Mouse (Mus musculus) layer of hippocampus, postnatal 10 days (tissue): ENCODE results near the gene Mrfap1. TPM values are rescaled to one million over a fixed set of nuclear protein-coding genes. Genes with fewer than 3 reads are reported as not detected.

ENCODE experiments used
- DNase-seq, 2 experiments: peaks; one replicate each; pipeline ENCODE4 v3.0.0; 2021; ENCODE audit warnings: low spot score in 2 of 2
- long read RNA-seq: library from polyadenylated mRNA; stranded (forward); transcript quantifications from one replicate; pipeline ENCODE4 v2.0.0, GENCODE M21; 2023
- total RNA-seq, 2 experiments: library from RNA; stranded (reverse); gene quantifications; 2 replicates each; pipeline ENCODE4 v1.2.3; 2021

The Mrfap1 gene
- 100 to 1,000 TPM; 520 to 537 TPM for total RNA-seq
- long read RNA-seq, transcript Mrfap1-201 (2 exons, 1,648 nt) = major isoform, 517 of 527 reads
- long read RNA-seq, partial matches to known transcripts = 0 of 527 reads
- long read RNA-seq, other reads (novel, unspliced or antisense) = 10 of 527 reads

GRCm38 (mm10) chr5:36796296-36797014 is at the start of gene Mrfap1:
Gene Mrfap1, minus strand, starts transcription at chr5:36796772.
- DNase-seq = peak; percentile 93 to 96

GRCm38 (mm10) chr5:36844490-36844889 is 47.9 kb upstream of the Mrfap1 start:
- DNase-seq = no peak

DNA sequence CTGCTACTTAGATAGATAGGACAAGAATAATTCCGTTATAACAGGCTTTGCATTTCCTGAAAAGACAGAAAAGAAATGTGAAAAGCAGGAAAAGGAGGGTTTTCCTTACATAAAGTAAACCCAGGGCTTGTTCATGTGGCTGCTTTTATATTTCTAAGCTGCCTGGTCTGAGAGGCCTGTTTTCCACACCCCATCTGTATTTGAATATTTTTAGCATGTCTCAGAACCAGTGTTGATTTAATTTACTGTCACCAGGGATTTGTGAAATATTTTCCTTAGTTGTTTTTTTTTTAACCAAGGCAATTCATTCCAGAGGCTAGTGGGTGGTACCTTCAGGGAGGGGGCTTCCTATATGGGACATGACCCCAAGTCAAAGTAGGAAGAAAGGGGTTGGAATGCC is 45.1 kb upstream of the Mrfap1 start:
- DNase-seq = no peak

- DNase-seq = no peak
Measured at GRCm38 (mm10) chr5:36840092-36840491, 43.5 kb upstream of the Mrfap1 start.

DNA sequence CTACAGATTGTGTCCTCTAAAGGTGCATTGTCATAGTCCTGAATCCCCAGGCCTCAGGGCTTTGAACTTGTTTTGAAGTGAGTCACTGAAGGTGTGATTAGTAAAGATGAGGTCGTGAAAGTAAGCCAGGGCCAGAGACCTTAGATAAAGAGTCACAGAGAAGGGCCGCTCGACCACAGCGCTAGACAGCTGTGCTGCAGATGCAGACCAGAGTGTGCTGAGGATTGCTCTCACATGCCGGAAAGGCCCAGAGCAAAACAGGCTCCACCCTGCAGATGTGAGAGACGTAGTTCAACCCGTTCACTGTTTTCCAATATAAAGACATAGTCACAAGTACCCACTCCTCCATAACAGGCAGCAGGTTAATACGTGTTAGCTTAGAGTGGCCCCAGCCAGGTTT is 43.0 kb upstream of the Mrfap1 start:
- DNase-seq = no peak

- DNase-seq = no peak
Measured at GRCm38 (mm10) chr5:36839032-36839431, 42.5 kb upstream of the Mrfap1 start.

DNA sequence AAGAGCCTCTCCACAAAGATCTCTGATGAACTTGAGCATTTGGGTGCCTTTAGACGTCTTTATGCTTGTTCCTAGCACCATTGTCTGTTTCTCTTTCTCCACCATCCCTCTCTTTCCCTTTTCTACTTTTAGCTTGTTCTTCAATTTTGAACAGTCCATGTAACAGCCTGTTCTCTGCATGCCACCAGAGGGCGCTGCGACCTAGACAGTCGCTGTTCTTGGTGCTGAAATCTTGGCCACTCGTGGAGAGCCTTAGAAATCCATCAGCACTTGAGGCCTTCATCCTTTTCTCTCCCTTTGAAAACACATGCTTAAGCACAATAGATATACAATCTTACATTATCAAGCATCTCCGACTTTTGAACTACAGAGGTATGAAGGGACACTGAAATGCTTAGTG is 39.4 kb upstream of the Mrfap1 start:
- peak; percentile 84 to 85 for DNase-seq

DNA sequence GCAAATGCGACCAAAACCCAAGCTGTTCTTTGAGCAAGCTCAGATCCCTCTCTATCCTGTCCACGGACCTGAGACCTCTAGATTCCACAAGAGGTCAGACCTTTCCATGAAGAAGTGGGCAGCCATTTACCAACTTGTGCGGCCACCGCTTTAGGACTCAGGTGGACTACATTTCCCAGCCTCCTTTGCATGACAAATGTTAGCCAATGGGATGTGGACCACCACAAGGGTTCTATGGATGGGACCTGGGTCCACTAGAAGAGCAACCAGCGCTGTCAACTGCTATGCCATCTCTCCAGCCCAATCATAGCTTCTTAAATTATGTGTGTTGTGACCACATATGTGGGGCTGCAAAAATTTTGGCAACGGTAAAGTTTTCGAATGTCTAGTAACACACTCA is 34.7 kb upstream of the Mrfap1 start:
- DNase-seq = peak in 1 of 2 experiments; percentile 36

- DNase-seq = peak; percentile 97
Measured at GRCm38 (mm10) chr5:36829913-36830879, 33.6 kb upstream of the Mrfap1 start, which contains the start of gene Man2b2. Gene Man2b2, minus strand, starts transcription at chr5:36830653.

DNA sequence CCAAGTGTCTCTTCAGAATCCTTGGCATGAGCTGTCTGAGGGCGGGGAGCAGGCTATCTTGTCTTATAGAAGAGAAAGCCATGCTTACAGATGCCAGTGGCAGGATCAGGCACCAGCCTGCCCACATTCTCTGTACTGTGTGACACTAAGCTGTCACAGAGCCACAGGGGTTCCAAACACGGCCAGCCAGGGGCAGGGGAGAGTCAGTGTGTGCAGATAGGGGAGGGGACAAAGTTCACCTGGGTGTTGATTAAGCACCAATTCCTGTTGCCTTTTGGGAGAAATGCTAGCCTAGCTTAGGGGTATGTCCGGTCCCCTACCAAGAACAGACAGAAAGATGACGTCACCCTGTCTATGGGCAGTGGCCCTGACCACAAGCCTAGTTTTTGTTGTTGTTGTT is 32.5 kb upstream of the Mrfap1 start:
- DNase-seq = no peak

GRCm38 (mm10) chr5:36822907-36823306 is 26.3 kb upstream of the Mrfap1 start:
- DNase-seq = no peak

DNA sequence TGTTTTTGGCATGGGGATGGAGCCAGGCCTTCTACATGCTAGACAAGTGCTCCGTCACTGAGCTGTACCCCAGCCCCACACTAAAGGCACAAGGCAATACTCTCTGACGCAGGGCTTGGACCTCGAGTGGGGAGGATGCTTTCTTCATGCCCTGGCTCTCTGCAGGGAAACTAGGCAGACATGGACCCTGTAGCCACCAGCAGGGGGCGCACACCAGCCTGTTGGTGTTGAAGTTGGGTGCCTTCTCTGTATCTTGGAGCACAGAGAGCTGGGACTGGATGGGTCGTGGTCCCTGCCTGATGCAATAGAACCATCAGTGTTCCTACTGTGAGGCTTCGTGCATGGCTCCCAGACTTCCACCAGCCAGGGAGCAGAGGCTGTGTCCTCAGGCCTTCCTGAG is 23.6 kb upstream of the Mrfap1 start:
- peak; percentile 64 to 73 for DNase-seq

DNA sequence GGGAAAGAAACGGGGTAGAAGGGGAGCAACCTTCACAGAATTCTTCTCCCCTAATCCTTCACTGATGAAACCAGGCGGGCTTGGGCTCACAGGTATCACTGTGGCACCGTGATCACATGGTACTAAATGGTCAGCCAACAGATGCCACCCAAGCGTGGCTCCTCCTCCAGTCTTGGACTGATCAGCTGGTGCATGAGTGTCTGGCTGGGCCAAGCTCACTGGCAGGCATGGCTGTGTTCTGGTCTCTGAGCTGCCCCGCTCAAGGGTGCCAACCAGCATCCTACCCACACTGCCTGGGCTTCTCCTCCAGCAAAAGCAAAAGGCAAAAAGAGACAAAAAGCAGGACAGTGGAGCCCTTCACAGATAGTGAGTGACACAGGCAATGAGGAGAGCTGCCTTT is 23.2 kb upstream of the Mrfap1 start:
- no peak for DNase-seq

DNA sequence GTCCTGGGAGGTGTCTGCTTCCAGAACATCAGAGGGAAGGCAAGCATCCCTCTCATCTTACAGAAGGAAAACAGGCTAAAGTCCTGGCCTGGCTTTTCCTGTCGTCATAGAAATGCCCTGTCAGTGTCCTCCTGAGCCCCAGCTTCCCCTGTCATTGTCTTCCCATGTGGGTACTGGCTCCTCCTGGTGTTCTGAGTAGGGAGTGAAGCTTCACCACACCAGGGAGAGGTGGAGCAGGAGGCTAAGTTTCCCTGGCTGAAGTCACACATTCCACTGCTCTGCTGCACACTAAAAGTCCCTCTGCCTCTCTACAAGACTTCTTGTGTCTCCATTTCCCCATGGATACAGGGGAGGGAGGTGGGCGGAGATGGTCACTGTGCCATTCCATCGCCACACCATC is 21.2 kb upstream of the Mrfap1 start:
- no peak for DNase-seq

DNA sequence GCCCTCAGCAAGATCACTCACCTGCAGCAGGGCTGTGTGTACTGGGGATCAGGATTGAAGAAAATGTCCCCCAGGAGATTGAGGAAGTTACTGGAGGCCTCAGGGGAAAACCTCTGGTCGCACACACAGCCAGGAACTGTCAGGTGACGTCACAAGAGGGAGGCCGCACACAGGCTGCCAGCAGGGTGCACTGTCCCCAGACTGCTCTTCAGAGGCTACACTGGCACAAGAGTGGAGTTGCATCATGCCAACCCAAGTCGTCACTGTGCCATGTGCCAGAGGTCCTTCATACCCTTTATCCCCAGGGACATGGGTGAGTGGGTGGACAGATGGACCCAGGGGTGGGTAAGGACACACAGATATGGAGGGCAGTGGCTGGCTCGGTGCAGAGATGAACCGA is 18.0 kb upstream of the Mrfap1 start:
- no peak for DNase-seq

DNA sequence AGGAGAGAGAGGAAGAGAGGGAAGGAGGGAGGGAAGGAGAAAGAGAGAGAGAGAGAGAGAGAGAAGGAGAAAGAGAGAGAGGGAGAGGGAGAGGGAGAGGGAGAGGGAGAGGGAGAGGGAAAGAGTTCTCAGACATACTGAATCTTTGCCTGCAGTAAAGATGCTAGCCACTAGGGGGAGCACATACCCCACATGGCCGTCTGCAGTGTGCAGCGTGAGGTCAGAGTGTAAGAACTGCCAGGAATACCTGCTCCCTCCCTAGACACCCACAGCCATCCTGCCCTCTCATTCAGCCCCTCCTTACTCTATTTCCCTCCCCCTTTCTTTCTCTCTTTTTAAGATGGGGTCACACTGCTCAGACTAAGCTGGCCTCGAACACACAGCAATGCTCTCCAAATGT is 14.8 kb upstream of the Mrfap1 start:
- DNase-seq = peak; percentile 74 to 79

- no peak for DNase-seq
Measured at GRCm38 (mm10) chr5:36810634-36811033, 14.1 kb upstream of the Mrfap1 start.

DNA sequence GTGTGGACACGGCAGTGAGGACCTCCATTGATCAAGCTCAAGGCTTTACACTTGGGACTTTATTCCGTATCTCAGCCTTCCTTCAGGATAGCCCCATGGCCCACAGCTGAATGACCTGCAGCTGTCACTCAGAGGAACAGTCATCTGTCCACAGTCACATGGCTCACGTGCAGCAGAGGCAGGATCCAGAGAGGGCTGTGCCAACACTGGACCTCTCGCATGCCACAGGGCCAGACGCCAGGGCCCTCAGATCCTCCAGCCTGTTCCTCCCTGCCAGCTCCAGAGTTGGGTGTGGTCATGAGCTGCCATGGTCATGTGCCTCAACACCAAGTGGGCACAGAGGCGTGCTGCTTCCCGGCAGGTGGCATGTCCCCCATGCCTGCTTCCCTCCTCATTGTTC is 12.6 kb upstream of the Mrfap1 start:
- no peak for DNase-seq

DNA sequence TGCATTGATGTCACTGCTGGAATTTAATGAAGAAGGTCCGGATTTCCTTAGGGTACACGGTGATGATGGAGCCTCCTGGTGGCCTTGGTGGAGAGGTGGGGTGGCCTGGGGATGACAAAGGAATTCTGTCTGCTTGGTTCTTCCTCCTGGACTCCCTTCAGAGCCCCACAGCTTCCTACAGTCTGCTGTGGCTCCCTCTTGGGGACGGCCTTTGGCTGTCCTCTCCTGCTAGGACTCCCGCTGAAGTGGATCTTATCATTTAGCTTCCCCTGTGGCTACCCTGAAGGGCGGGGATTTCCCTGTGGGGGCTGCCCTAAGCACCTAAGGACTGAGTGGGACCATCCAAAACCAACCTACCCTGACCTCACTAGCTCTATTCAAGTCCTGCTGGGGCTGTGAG is 10.5 kb upstream of the Mrfap1 start:
- DNase-seq = no peak

DNA sequence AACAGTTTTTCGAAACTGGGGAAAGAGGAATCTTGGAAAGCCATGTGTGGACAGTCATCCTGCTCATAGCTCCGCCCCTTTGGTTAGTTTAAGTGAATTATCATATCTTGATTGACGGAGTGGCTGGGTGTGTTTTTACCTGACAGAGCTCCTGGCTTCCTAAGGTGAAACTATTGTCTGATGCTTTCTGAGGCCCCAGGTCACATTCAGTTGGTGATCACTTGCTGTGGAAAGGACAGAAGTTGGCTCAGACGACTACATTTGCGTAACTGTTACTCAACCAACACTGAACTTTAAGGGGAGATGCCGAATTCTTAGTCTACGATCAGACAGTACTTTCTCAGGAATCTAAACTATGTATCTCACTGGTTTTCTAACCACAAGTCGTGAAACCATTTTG is 719 bp upstream of the Mrfap1 start:
- DNase-seq = no peak

- peak; percentile 74 to 80 for DNase-seq
Measured at GRCm38 (mm10) chr5:36795647-36796295, 801 bp downstream of the Mrfap1 start.
